Comparison of ENCODE assay signal across 9 mouse cellular contexts in the genomic region with DNA sequence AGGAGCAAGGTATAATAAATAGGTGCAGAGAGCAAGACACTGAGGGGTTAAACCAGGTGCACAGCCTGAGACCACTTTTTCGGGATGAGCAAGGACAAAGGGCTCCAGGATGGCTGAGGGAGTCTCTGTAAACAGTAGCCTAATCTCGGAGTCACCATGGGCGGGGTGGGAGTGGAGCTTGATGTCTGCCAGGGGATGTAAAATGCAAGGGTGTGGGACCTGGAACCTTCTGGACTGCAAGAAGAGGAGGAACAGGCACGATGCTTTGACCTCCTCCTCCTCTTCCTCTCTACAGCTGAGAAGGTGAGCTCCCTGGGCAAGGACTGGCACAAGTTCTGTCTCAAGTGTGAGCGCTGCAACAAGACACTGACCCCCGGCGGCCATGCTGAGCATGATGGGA. TPM values are rescaled to one million over a fixed set of nuclear protein-coding genes. Genes with fewer than 3 reads are reported as not detected.
A peak's percentile ranks its signal among the peaks of the same experiment; 100 is the strongest.
DNase-seq lines count a peak whose midpoint lies in the region; ATAC-seq and TF ChIP-seq lines count a peak whose summit lies in the region.
"Had no signal": no experiment of that assay in that cellular context is flagged by ENCODE, and none has a peak within 500 bp of the region (broad histone marks: within the 10 kb centered on the region; RNA-seq: fewer than 3 reads in every experiment).

No protein-coding gene starts in this region.

- peak overlapping the region; percentile 72 for H3K4me2 ChIP-seq in hindbrain, embryonic 12.5 days (replicated peaks)
- H3K4me2 ChIP-seq in lung, embryonic 14.5 days: peak overlapping the region; percentile 77

- H3K4me1 ChIP-seq in hindbrain, embryonic 12.5 days: peaks cover 60% of the 10 kb centered on the region
- H3K4me1 ChIP-seq in lung, embryonic 14.5 days (ENCODE audit: insufficient read depth): peaks cover 30% of the 10 kb centered on the region

- peak; percentile 44 for DNase-seq in urinary bladder, postnatal 14 days (ENCODE audit: low spot score)
- no peak for DNase-seq in urinary bladder, adult 18-20 months (ENCODE audit: low spot score in 2 of 2)
- DNase-seq in lung, embryonic 14.5 days: no peak
- no peak for DNase-seq in cerebellum, adult 8-10 months
- no peak for DNase-seq in cerebellum, adult 18-20 months
- DNase-seq in cerebellum, postnatal 10 days: no peak
- DNase-seq in gastrocnemius, adult 8-10 months (ENCODE audit: low spot score in 2 of 2): no peak

- no peaks in the 10 kb centered on the region for H3K9me3 ChIP-seq in hindbrain, embryonic 12.5 days (replicated peaks)
- no peaks in the 10 kb centered on the region for H3K9me3 ChIP-seq in lung, embryonic 14.5 days (ENCODE audit: low read depth, low read length)

- 0 out of 2 replicates have a peak overlapping the region, but pooled peaks have one; percentile 52 for H3K27ac ChIP-seq in hindbrain, embryonic 12.5 days
- peak overlapping the region; percentile 89; the same call in 1 of the 2 replicates for H3K27ac ChIP-seq in lung, embryonic 14.5 days (ENCODE audit: low read depth)

- peak overlapping the region; percentile 64; the same call in 1 of the 2 replicates for H3K4me3 ChIP-seq in hindbrain, embryonic 12.5 days
- H3K4me3 ChIP-seq in lung, embryonic 14.5 days (ENCODE audit: low read depth, low read length): peak overlapping the region; percentile 57

- peaks cover 28% of the 10 kb centered on the region for H3K36me3 ChIP-seq in hindbrain, embryonic 12.5 days
- H3K36me3 ChIP-seq in lung, embryonic 14.5 days (ENCODE audit: insufficient read depth): peaks cover 31% of the 10 kb centered on the region

- peaks cover 19% of the 10 kb centered on the region; the same call in 1 of the 2 replicates for H3K27me3 ChIP-seq in hindbrain, embryonic 12.5 days
- H3K27me3 ChIP-seq in lung, embryonic 14.5 days (ENCODE audit: insufficient read depth, low read length): no peaks in the 10 kb centered on the region
- H3K27me3 ChIP-seq: Patski had no signal

- 0 out of 2 replicates have a peak, but pooled peaks have one; percentile 16 for TF ChIP-seq CTCF in lung, embryonic 14.5 days (IDR thresholded peaks at IDR 0.05; ENCODE audit: low read depth)

- no peak for ATAC-seq in hindbrain, embryonic 12.5 days (ENCODE audit: low FRiP score)
- ATAC-seq in lung, embryonic 14.5 days (ENCODE audit: insufficient read depth): no peak

- peak overlapping the region; percentile 66 for H3K9ac ChIP-seq in hindbrain, embryonic 12.5 days
- peak overlapping the region; percentile 36; the same call in 1 of the 2 replicates for H3K9ac ChIP-seq in lung, embryonic 14.5 days

- 68% methylated on average over 7 of the region's 7 CpGs for WGBS in hindbrain, embryonic 12.5 days
- WGBS in lung, embryonic 14.5 days: 47% methylated on average over 7 of the region's 7 CpGs

RNA-seq across cellular contexts. Expression of a gene that starts 3.0 kb away (rescaled TPM):
- 84.5 and 90.8 TPM in 2 replicates for polyA plus RNA-seq in hindbrain, embryonic 12.5 days (2016; fragmentation: Nextera tagmentation; extraction: Ambion mirVana)
- 237 and 267 TPM in 2 replicates for polyA plus RNA-seq in lung, embryonic 14.5 days (2014; fragmentation: Nextera tagmentation; extraction: Ambion mirVana)
- 10 to 100 TPM; 53.0 to 78.6 (median 58.5) TPM for total RNA-seq in gastrocnemius, adult 8-10 months (2022)

RNA-seq across cellular contexts. Expression of a gene that starts 3.1 kb away (rescaled TPM):
- 217 and 245 TPM in 2 replicates for polyA plus RNA-seq in hindbrain, embryonic 12.5 days (2016; fragmentation: Nextera tagmentation; extraction: Ambion mirVana)
- 266 and 273 TPM in 2 replicates for polyA plus RNA-seq in lung, embryonic 14.5 days (2014; fragmentation: Nextera tagmentation; extraction: Ambion mirVana)
- total RNA-seq in gastrocnemius, adult 8-10 months (2022): 10 to 100 TPM; 22.0 to 27.4 (median 24.3) TPM

RNA-seq across cellular contexts. Expression of a gene that starts 13.1 kb away (rescaled TPM):
- polyA plus RNA-seq in hindbrain, embryonic 12.5 days (2016; fragmentation: Nextera tagmentation; extraction: Ambion mirVana): 34.1 and 38.5 TPM in 2 replicates
- polyA plus RNA-seq in lung, embryonic 14.5 days (2014; fragmentation: Nextera tagmentation; extraction: Ambion mirVana): 35.1 and 35.4 TPM in 2 replicates
- total RNA-seq in gastrocnemius, adult 8-10 months (2022): under 1 TPM in 1 of 4 experiments, not detected in 3; 0.22 TPM

RNA-seq across cellular contexts. Expression of a gene that starts 42.6 kb away (rescaled TPM):
- polyA plus RNA-seq in hindbrain, embryonic 12.5 days (2016; fragmentation: Nextera tagmentation; extraction: Ambion mirVana): 22.9 and 23.2 TPM in 2 replicates
- 4.3 and 6.1 TPM in 2 replicates for polyA plus RNA-seq in lung, embryonic 14.5 days (2014; fragmentation: Nextera tagmentation; extraction: Ambion mirVana)
- not detected for total RNA-seq in gastrocnemius, adult 8-10 months (2022)

RNA-seq across cellular contexts. Expression of a gene that starts 45.1 kb away (rescaled TPM):
- polyA plus RNA-seq in hindbrain, embryonic 12.5 days (2016; fragmentation: Nextera tagmentation; extraction: Ambion mirVana): 16.9 and 18.9 TPM in 2 replicates
- 22.8 and 24.1 TPM in 2 replicates for polyA plus RNA-seq in lung, embryonic 14.5 days (2014; fragmentation: Nextera tagmentation; extraction: Ambion mirVana)
- total RNA-seq in gastrocnemius, adult 8-10 months (2022): 10 to 100 TPM; 38.7 to 43.3 (median 41.8) TPM
